Mouse (Mus musculus) urinary bladder, adult 2 months (tissue): ENCODE data around the gene Atp8a2. TPM values are rescaled to one million over a fixed set of nuclear protein-coding genes. Genes with fewer than 3 reads are reported as not detected.

Experiments used
- DNase-seq: peaks from one replicate; pipeline ENCODE4 v3.0.0; 2022; ENCODE audit warnings: low spot score
- polyA plus RNA-seq: library from polyadenylated mRNA; depleted of rRNA; stranded (reverse); fragments of >200 nt; gene quantifications from 2 replicates; pipeline ENCODE4 v1.2.3, GENCODE M21; 2012

The Atp8a2 gene
- polyA plus RNA-seq, 1 experiment, result 1.4 TPM

- no peak for DNase-seq
Measured at GRCm38 (mm10) chr14:59919865-59920264, 277.1 kb downstream of the Atp8a2 start.

GRCm38 (mm10) chr14:59903484-59904130 is 293.4 kb downstream of the Atp8a2 start:
- DNase-seq, result no peak

GRCm38 (mm10) chr14:59893971-59894370 is 303.0 kb downstream of the Atp8a2 start:
- DNase-seq, result no peak

- DNase-seq, result no peak
Measured at GRCm38 (mm10) chr14:59892084-59892483, 304.9 kb downstream of the Atp8a2 start.

GRCm38 (mm10) chr14:59891491-59891890 is 305.5 kb downstream of the Atp8a2 start:
- DNase-seq, result no peak

- no peak for DNase-seq
Measured at GRCm38 (mm10) chr14:59890818-59891217, 306.2 kb downstream of the Atp8a2 start.

- no peak for DNase-seq
Measured at GRCm38 (mm10) chr14:59890107-59890506, 306.9 kb downstream of the Atp8a2 start.

- DNase-seq, result no peak
Measured at GRCm38 (mm10) chr14:59888446-59888845, 308.5 kb downstream of the Atp8a2 start.

GRCm38 (mm10) chr14:59888046-59888445 is 308.9 kb downstream of the Atp8a2 start:
- DNase-seq, result no peak

GRCm38 (mm10) chr14:59887061-59887861 is 309.7 kb downstream of the Atp8a2 start:
- DNase-seq, result no peak

- no peak for DNase-seq
Measured at GRCm38 (mm10) chr14:59883517-59884069, 313.4 kb downstream of the Atp8a2 start.

GRCm38 (mm10) chr14:59880829-59881228 is 316.1 kb downstream of the Atp8a2 start:
- no peak for DNase-seq

GRCm38 (mm10) chr14:59878248-59878647 is 318.7 kb downstream of the Atp8a2 start:
- DNase-seq, result no peak

- DNase-seq, result no peak
Measured at GRCm38 (mm10) chr14:59876525-59876924, 320.5 kb downstream of the Atp8a2 start.

- no peak for DNase-seq
Measured at GRCm38 (mm10) chr14:59868369-59868768, 328.6 kb downstream of the Atp8a2 start.

- no peak for DNase-seq
Measured at GRCm38 (mm10) chr14:59867749-59868148, 329.2 kb downstream of the Atp8a2 start.

- DNase-seq, result no peak
Measured at GRCm38 (mm10) chr14:59866001-59866400, 331.0 kb downstream of the Atp8a2 start.

- DNase-seq, result no peak
Measured at GRCm38 (mm10) chr14:59862351-59862750, 334.6 kb downstream of the Atp8a2 start.

- DNase-seq, result no peak
Measured at GRCm38 (mm10) chr14:59859830-59860229, 337.1 kb downstream of the Atp8a2 start.

- DNase-seq, result no peak
Measured at GRCm38 (mm10) chr14:59858501-59859225, 338.3 kb downstream of the Atp8a2 start.

- no peak for DNase-seq
Measured at GRCm38 (mm10) chr14:59853139-59853538, 343.8 kb downstream of the Atp8a2 start.
